Mouse (Mus musculus) kidney, postnatal 10 days (tissue): ENCODE data around the gene Ms4a4d.

Source experiments
- DNase-seq: peaks from one replicate; pipeline ENCODE4 v3.0.0; 2021; ENCODE audit warnings: mixed read lengths

Ms4a4d gene

GRCm38 (mm10) chr19:11589205-11589604 lies 52.6 kb downstream of the Ms4a4d start:
- DNase-seq = no peak

GRCm38 (mm10) chr19:11589891-11590449 lies 53.4 kb downstream of the Ms4a4d start:
- no peak for DNase-seq

GRCm38 (mm10) chr19:11601349-11601748 lies 64.7 kb downstream of the Ms4a4d start:
- no peak for DNase-seq

- peak; percentile 27 for DNase-seq
Measured at GRCm38 (mm10) chr19:11602026-11602425, 65.4 kb downstream of the Ms4a4d start.

- DNase-seq = no peak
Measured at GRCm38 (mm10) chr19:11604603-11605002, 68.0 kb downstream of the Ms4a4d start, which contains the start of gene Ms4a6d. Ms4a6d (minus strand) TSS chr19:11604849.
